Mouse (Mus musculus): ENCODE results near the gene Hk1.

DNA sequence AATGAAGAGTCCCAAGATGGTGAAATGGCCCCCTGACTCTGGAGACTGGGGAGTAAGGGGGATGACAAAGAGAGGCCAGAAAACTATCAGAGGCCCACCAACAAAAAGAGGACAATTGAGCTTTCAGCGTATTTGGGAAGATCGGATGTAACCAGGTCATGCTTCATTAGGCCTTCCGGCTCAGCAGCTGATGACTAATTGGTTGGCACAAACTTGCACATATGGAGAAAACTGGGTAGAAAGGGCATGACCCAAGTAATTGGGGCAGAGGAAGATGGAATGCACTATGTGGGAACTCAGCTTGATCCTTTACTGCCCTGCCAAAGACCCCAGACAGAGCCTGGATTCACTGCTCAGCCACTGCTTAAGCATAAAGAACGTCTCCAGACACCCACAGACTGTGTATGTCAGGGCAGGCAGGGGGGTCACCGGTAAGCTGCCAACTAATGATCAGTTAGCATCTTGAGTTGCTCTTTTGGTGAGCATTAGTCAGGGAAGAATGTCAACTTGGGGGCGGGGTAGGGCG, 39.2 kb upstream of the Hk1 start:
- TF ChIP-seq CTCF (IDR thresholded peaks at IDR 0.05; ENCODE audit: borderline replicate concordance, insufficient read depth, low read length) (no peak), POLR2A (IDR thresholded peaks at IDR 0.05; ENCODE audit: low read depth, low read length) (no peak)

Measured in embryonic fibroblast, embryonic 13.5 days (primary cell).